Mouse (Mus musculus) ovary, postnatal 14 days (tissue): ENCODE measurements around the gene 1700020L24Rik.

ENCODE experiments used
- DNase-seq: peaks from one replicate; pipeline ENCODE4 v3.0.0; 2022; ENCODE audit warnings: low spot score

Gene 1700020L24Rik

GRCm38 (mm10) chr11:83441235-83441634 is 3.8 kb downstream of the 1700020L24Rik start:
- DNase-seq, result no peak

DNA sequence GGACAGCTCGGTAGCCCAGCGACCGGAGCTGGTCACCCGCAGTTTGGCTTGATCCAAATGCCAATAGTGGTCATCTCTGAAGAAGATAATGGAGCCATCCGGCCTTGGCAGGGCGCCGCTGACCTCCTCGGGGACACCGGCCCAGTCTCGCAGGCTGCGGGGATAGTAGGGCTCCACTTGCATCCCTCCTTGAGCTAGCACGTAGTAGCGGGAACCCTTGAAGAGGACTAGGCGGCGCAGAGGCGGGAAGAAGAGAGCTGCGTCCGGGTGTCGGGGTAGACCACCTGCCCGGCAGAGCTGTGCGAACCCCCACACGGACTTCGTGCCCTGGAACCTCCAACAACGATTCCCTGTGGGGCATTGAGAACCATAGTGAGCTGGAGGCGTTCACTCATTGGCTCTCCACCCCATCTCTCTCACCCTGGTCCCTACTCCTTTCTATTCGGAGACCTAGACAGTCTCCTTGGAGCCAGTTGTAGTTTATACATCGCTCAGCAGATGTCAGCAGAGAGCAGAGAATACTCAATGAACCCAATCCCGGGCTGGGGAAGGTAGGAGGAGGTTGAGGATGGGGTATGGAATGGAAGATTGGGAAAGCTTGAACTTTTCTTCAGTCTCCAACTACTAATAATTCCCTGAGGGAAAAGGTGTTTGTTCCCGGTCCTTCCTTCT is 5.3 kb downstream of the 1700020L24Rik start:
- DNase-seq, result peak; percentile 74

- DNase-seq, result no peak
These were observed 6.3 kb downstream of the 1700020L24Rik start for GRCm38 (mm10) chr11:83443824-83444223.

- DNase-seq, result no peak
These were observed 7.5 kb downstream of the 1700020L24Rik start for GRCm38 (mm10) chr11:83445001-83445400.

- no peak for DNase-seq
These were observed 10.1 kb downstream of the 1700020L24Rik start for GRCm38 (mm10) chr11:83447612-83448011.

- DNase-seq, result no peak
These were observed 10.8 kb downstream of the 1700020L24Rik start for GRCm38 (mm10) chr11:83448021-83448926.

DNA sequence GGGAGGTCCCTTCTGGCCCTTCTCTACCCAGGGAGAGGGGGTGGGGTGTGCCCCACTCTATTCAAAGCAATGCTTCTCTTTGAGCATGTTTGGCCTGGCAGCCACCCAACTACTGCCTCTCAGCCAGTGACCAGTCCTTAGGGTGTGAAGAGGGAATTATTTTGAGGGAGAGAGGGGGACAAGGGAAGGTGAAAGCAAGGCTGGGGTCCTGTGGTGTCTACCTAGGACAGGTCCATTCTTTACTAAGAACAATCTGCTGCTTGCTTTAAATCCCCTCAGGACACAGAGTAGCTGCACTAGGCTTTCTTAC is 11.4 kb downstream of the 1700020L24Rik start:
- no peak for DNase-seq

- DNase-seq, result no peak
These were observed 11.8 kb downstream of the 1700020L24Rik start for GRCm38 (mm10) chr11:83449298-83449697.

DNA sequence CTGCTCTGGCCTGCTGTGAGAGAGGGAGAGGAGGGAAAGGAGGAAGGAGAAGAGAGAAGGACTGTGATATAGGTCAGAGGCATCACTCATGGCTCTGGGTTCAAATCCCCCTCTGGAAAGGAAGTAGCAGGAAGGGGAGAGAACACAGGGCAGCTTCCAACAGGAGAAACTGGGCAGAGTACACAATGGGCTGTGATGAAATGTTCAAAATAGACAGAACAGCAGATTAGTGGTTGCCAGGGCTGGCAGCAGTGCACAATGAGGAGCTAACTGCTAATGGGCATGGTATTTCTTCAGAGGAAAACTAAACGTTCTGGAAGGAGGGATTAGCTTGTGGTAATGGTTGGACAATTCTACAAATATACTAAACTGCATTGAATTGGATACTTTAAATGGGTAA is 13.1 kb downstream of the 1700020L24Rik start:
- DNase-seq, result no peak

GRCm38 (mm10) chr11:83451281-83451680 is 13.8 kb downstream of the 1700020L24Rik start:
- no peak for DNase-seq

DNA sequence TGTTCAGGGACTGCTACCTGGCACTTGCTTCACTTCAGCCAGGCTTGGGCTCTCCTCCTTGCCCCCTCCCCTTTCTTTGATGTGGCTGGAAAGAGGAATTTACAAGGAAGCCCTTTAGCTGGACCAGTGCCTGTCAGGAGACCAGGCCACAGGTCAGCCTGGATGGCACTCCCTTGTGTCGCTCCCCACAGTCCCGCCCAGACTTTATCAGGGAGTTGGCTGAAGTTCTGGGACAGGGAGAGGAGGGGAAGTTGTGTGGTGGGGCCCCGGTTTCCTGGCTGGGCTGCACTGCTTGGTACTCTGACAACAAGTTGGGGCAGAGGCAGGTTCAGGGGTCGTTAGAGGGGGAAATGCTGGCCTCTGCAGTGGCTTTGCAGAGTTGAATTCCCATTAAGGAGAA is 17.1 kb downstream of the 1700020L24Rik start:
- DNase-seq, result no peak

DNA sequence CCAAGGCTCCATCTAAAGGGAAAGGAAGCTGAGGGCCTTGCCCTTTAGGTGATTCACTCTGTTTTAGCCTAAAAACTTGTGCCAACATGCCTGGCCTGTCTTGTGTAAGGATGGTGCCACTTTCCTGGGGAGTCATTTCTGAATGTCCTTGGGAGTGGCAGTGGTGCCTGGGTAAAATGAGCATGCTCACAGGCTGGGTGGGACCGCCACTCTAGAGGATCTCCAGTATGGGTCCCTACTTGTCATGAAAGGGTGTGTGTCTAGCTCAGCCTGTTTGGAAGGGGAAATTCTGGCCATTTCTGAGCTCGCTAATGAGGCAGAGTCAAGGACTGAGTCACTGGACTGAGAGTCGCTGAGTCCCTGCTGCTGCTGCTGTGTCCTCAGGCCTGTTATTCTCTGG is 18.1 kb downstream of the 1700020L24Rik start:
- no peak for DNase-seq

DNA sequence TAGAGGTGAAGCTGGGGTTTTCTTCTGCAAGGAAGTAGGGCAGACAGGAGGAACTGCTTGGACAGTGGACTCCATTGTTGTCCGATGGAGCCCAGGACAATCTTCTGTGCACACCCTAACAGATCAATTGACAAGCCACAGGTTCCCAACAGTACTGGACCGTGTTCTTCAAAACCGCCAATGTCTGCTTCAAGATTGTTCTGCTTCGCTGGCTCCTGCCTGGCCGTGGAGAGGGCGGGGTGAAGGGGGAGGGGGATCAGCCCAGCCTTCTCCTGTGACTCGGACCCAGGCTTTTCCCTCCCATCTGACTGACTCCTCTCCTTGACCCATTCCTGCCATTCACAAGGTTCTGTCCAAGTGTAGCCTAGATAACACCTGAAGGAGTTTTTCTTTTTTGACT is 19.8 kb downstream of the 1700020L24Rik start:
- DNase-seq, result no peak

DNA sequence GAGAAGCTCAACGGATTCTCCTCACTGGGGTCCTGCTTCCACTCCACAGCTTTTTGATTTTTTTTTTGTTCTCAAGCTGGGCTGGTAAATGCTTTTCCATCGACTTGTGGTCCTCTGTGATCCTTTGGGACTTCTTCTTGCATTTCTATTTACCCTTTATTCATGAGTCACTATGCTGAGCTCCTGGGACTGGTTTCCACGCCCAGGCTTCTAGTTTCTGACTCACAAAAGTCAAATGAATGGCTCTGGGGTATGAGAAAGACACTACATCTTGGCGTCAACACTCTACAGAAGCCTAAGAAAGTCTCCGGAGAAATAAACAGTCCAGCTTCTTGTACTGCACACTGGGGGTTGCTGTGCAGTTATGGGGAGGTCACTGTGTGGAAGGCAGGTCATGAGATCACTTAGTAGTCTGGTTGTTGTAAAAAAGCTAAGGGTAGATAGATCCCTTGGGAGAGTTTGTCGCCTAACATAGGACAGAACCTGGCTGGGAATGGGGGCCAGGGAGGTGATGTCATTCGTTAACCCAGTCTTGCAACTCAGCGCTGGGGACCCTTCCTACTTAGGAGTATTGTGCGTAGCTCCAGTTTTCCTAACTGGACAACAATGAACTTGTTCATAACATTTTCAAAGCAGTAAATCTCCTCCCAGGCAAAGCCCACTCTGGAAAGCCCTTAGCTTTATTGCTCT is 20.6 kb downstream of the 1700020L24Rik start:
- no peak for DNase-seq

DNA sequence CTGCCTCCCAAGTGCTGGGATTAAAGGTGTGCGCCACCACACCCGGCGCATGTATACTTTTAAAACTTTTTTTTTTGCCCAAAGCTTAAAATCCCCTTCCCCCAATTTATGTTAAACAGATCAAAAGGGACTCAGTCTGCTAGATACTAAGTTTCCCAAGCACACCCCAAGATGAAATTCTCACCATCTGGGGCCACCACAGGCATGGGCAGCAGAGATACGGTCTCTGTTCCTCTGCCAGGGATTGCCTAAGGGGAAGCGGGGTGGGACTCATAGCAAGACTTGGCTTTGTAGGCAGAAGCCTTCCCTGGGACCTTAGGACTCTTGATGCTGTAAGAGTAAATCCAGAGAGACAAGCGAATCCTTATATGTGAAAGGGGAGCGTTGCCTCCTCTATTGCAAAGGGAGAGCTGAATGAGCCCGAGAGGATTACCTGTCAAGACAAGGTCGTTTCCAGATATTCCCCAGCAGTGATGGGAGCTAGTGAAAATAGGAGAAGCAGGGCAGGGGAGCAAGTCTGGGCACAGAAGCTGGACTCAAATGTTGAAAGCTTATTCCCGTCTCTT is 24.1 kb downstream of the 1700020L24Rik start:
- DNase-seq, result no peak

- DNase-seq, result no peak
These were observed 25.3 kb downstream of the 1700020L24Rik start, which contains the start of gene Mmp28 for GRCm38 (mm10) chr11:83462711-83463244. Gene Mmp28 (minus strand): TSS chr11:83463071.

DNA sequence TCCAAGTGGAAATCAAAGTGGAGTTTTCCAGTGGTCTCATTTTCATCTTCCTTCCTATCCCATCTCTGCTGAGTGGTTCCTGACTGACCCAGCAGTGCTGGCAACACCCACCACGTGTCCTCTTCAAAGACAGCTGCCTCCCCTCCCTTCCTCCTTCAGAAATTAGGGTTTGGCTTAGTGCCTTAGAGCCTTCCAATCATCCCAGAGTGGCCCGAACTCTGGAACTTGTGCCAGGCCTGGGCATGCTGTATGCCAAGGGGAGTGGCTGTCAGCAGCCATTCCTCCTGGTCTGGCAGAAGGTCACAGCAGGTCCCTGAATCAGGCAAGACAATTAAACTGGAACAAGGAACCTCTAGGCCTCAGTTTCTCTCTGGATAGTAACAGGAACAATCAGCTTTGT is 28.5 kb downstream of the 1700020L24Rik start:
- DNase-seq, result no peak

- DNase-seq, result no peak
These were observed 29.7 kb downstream of the 1700020L24Rik start for GRCm38 (mm10) chr11:83467120-83467652.

DNA sequence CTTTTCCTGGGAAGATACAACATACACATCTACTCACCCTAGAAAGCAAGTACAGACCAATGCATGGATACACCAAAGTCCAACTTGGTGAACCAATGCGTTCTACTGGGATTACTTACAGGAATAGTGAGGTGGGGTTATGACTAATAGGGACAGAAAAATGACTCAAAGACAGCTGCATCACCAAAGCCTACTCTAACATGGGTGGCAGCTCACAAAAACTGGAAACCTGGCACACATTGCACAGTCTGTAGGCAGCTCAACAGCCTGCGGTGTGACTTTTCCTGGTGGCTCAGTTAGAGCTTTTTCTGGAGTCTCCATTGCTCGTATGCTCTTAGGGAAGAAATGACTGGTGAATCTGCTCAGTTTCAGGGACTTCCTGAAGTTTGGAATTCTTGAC is 31.3 kb downstream of the 1700020L24Rik start:
- no peak for DNase-seq

DNA sequence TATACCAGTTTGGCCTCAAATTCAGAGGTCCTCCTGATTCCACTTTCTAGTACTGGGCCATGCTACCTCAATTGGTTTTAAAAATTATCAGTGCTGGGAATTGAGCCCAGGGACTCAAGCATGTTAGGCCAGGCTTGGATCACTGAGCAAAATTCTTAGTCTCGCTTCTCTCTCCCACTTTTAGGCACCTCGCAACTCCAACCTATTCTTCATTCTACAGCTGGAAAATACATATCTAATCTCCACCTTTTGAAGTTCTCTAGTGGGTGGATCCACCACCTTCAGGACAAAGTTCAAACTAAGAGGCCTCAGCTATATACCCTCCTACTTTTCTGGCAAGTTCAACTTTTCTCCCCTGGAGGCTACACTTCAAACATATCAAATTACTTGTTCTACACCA is 34.3 kb downstream of the 1700020L24Rik start:
- no peak for DNase-seq

DNA sequence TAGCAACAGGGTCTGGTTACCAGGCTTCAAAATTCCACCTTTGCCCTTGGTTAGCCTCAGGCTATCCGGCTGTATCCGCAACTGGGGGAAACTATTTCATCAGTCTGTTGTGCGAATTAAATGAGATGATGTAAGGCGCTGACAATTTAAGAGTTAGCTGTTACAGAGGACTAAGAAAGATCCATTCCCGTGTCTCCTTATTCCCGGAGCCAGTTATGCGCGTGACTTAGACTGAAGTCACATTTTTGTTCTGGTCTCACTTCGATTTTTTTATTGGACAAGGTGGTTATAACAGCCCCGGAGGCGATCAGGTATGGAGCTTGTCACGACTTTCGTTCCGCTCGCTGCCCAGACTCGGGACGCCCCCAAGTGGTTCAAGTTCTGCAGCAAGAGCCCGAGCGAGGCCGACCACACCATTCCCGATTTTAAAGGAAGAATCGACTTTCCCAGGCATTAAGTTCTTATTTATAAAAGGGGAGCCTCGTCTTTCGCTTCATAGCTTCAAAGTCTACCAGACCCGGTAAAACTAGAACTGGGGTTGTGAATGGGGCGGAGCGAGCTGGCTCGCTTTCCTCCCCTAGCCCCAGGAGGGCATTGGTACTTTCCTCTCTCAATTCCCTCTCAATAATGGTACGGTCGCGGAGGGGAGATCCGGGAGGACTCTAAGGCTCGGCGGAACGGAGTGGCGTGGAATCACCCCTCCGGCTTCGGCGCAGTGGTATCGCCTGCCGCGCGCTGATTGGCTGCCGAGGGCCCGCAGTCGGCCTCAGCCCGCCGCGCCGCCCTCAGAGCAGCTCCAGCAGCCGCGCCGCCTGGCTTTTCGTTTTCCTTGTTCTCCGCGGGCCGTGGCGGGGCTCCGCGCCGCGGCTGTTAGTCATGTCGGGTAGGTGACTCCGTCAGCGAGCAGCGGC is 35.1 kb downstream of the 1700020L24Rik start, which contains the start of gene Taf15:
Gene Taf15, plus strand, starts transcription at position 763 of the 911 bp plus-strand sequence.
- peak; percentile 98 for DNase-seq
